Mouse (Mus musculus) stomach, postnatal 0 days (tissue): Measurements from ENCODE around the gene Coch. TPM values are rescaled to one million over a fixed set of nuclear protein-coding genes. Genes with fewer than 3 reads are reported as not detected.

ENCODE experiments used
- ATAC-seq: fragments of 200-750 bp; cut with Nextera tagmentation; 2 replicates; pipeline ENCODE4 v1.8.0; 2017; ENCODE audit not compliant: low FRiP score, low TSS enrichment
- DNase-seq: peaks from one replicate; pipeline ENCODE4 v3.0.0-alpha.2; 2016; ENCODE audit warnings: low spot score
- H3K27ac ChIP-seq: fragments of 300-500 bp; sonication (generic); replicated peaks from 2 replicates; pipeline ENCODE4 v1.5.1; 2014; ENCODE audit warnings: mild to moderate bottlenecking, control low read depth
- H3K27me3 ChIP-seq: fragments of 300-500 bp; sonication (generic); 2 replicates; pipeline ENCODE4 v1.6.1; 2014; ENCODE audit warnings: low read length; ENCODE audit not compliant: control insufficient read depth, insufficient read depth
- H3K36me3 ChIP-seq: fragments of 300-500 bp; sonication (generic); 2 replicates; pipeline ENCODE4 v1.6.1; 2014; ENCODE audit warnings: low read length, mixed read lengths; ENCODE audit not compliant: control insufficient read depth, insufficient read depth
- H3K4me1 ChIP-seq: fragments of 300-500 bp; sonication (generic); replicated peaks from 2 replicates; pipeline ENCODE4 v1.6.1; 2014; ENCODE audit warnings: antibody characterized with exemption; ENCODE audit not compliant: control insufficient read depth, insufficient read depth
- H3K4me2 ChIP-seq: fragments of 300-500 bp; sonication (generic); replicated peaks from 2 replicates; pipeline ENCODE4 v1.6.1; 2014; ENCODE audit warnings: low read depth, mild to moderate bottlenecking, control low read depth, moderate library complexity
- H3K4me3 ChIP-seq: fragments of 300-500 bp; sonication (generic); 2 replicates; pipeline ENCODE4 v1.5.1; 2014; ENCODE audit warnings: low read depth, low read length, control low read depth
- H3K9ac ChIP-seq: fragments of 300-500 bp; sonication (generic); 2 replicates; pipeline ENCODE4 v1.6.1; 2014; ENCODE audit warnings: mild to moderate bottlenecking, low read length, control low read depth, mixed read lengths
- H3K9me3 ChIP-seq: fragments of 300-500 bp; sonication (generic); 2 replicates; pipeline ENCODE4 v1.6.1; 2016; ENCODE audit warnings: low read length; ENCODE audit not compliant: control insufficient read depth
- CTCF ChIP-seq: IDR thresholded peaks from 2 replicates; pipeline ENCODE4 v1.5.1; 2016; ENCODE audit warnings: antibody characterized with exemption, low read depth, mild to moderate bottlenecking, moderate library complexity
- EP300 ChIP-seq: optimal IDR thresholded peaks from 2 replicates; pipeline ENCODE3; 2016; ENCODE audit warnings: antibody characterized with exemption
- WGBS: fragments of 180-500 bp; shearing (Covaris S2); extraction: QIAGEN DNeasy Blood & Tissue Kit; methylation state at CpG from one replicate; pipeline ENCODE4 v1.1.7; 2014; 5-methylcytosine and 5-hydroxymethylcytosine counted together
- polyA plus RNA-seq: library from polyadenylated mRNA; unstranded; fragments of >200 nt; fragmentation: Nextera tagmentation; extraction: Ambion mirVana; gene quantifications from 2 replicates; pipeline ENCODE4 v1.2.1, GENCODE M21; 2015

The Coch gene
- polyA plus RNA-seq, 1 experiment from 2014 or later = 0.61 TPM

- no peak overlapping the region for H3K27ac ChIP-seq
- H3K4me3 ChIP-seq = peak overlapping the region; percentile 57
- ATAC-seq (no peak; the same call in 1 of the 2 replicates), DNase-seq (no peak)
- H3K27me3 ChIP-seq = peaks cover 8% of the 10 kb centered on the region; the same call in 1 of the 2 replicates
- TF ChIP-seq EP300 = no peak
- TF ChIP-seq CTCF = no peak
- WGBS = 2% methylated on average over 18 of the region's 18 CpGs
- H3K4me2 ChIP-seq = peak overlapping the region; percentile 98
- H3K9me3 ChIP-seq = no peaks in the 10 kb centered on the region
- H3K4me1 ChIP-seq = peaks cover 9% of the 10 kb centered on the region; the same call in 1 of the 2 replicates
- peak overlapping the region; percentile 23 for H3K9ac ChIP-seq
- no peaks in the 10 kb centered on the region for H3K36me3 ChIP-seq
Observed at GRCm38 (mm10) chr12:51594030-51594470, 909 bp downstream of the Coch start.

GRCm38 (mm10) chr12:51603306-51603705, 10.2 kb downstream of the Coch start:
- 94% methylated on average over 10 of the region's 10 CpGs for WGBS
- Histone ChIP-seq H3K4me3 (no peak overlapping the region), H3K9ac (no peak overlapping the region), H3K36me3 (no peaks in the 10 kb centered on the region), H3K27me3 (no peaks in the 10 kb centered on the region), H3K4me2 (no peak overlapping the region), H3K4me1 (no peaks in the 10 kb centered on the region), H3K27ac (no peak overlapping the region), H3K9me3 (no peaks in the 10 kb centered on the region)
- ATAC-seq (no peak), DNase-seq (no peak)
- TF ChIP-seq EP300 = no peak
- TF ChIP-seq CTCF = no peak

GRCm38 (mm10) chr12:51606138-51606537, 13.0 kb downstream of the Coch start:
- Histone ChIP-seq H3K9ac (no peak overlapping the region), H3K27me3 (no peaks in the 10 kb centered on the region), H3K27ac (no peak overlapping the region), H3K36me3 (peaks cover 4% of the 10 kb centered on the region; the same call in 1 of the 2 replicates), H3K9me3 (no peaks in the 10 kb centered on the region), H3K4me1 (no peaks in the 10 kb centered on the region), H3K4me3 (no peak overlapping the region), H3K4me2 (no peak overlapping the region)
- no peak for DNase-seq
- 70% methylated on average over 4 of the region's 4 CpGs for WGBS
- ATAC-seq = no peak
- TF ChIP-seq EP300 = no peak
- TF ChIP-seq CTCF = no peak

DNA sequence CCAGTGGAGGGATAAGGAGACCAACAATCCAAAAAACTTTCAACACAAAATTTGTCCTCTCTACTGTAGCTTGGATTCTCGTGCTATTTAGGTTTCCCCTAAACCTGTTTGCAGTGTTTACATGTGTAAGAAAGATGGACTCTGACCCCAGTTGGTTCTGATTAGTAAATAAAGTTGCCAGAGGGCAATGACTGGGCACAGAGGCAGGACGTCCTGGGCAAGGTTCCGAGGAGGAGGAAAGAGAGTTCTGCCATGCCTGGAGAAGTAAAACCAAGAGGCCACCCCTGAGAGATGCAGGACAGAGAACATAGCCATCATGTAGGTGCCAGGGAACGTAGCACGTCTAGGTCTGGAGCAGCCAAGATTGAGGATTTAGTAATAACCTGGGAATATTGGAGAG, 19.2 kb downstream of the Coch start:
- no peaks in the 10 kb centered on the region for H3K27me3 ChIP-seq
- H3K27ac ChIP-seq = no peak overlapping the region
- no peak overlapping the region for H3K4me2 ChIP-seq
- H3K4me1 ChIP-seq = no peaks in the 10 kb centered on the region
- 80% methylated on average over 5 of the region's 5 CpGs for WGBS
- no peak overlapping the region for H3K4me3 ChIP-seq
- ATAC-seq (peak; percentile 32; the same call in 1 of the 2 replicates), DNase-seq (no peak)
- TF ChIP-seq EP300 (no peak), CTCF (no peak)
- H3K9ac ChIP-seq = no peak overlapping the region
- H3K36me3 ChIP-seq = peaks cover 18% of the 10 kb centered on the region
- no peaks in the 10 kb centered on the region for H3K9me3 ChIP-seq

DNA sequence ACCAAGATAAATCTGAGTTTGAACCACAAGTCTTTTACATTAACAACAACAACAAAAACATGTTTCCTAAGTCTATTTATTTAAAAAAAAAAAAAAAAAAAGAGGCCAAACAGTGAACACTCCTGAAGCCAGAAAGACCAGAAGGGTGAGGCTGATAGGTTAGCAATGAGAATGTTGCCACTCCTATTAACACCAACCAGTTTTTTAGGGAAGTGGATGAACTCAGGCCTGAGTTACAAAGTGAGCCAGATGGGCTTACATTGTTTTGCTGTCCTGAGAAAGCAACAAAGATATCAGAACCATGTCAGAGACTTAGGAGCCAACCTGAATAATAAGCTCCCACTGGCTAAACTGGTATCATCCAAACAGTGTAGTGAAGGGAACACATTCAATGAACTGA, 27.4 kb downstream of the Coch start:
- H3K36me3 ChIP-seq = peaks cover 10% of the 10 kb centered on the region
- no peaks in the 10 kb centered on the region for H3K27me3 ChIP-seq
- no peak overlapping the region for H3K4me3 ChIP-seq
- H3K9ac ChIP-seq = no peak overlapping the region
- H3K27ac ChIP-seq = no peak overlapping the region
- no peak for DNase-seq
- H3K4me1 ChIP-seq = no peaks in the 10 kb centered on the region
- H3K4me2 ChIP-seq = no peak overlapping the region
- no peaks in the 10 kb centered on the region for H3K9me3 ChIP-seq
- ATAC-seq = no peak
- TF ChIP-seq EP300 (no peak), CTCF (no peak)

DNA sequence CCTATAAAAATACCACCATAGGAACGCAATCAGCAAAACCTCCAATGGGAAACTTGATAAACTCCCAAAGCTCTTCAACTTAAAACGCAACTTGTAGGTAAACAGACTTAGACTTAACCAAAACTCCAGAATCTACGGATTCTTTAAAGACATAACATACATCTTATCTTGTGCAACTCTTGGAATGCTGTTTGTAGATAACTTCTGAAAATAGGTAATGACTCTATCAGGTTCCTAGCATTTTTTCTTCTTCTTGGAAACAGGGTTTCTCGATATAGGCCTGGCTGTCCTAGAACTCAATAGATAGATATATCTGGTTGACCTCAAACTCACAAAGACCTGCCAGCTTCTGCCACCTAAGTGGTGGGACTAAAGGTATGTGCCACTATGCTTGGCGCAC, 28.0 kb downstream of the Coch start:
- H3K9me3 ChIP-seq = no peaks in the 10 kb centered on the region
- H3K36me3 ChIP-seq = peaks cover 12% of the 10 kb centered on the region
- H3K4me1 ChIP-seq = no peaks in the 10 kb centered on the region
- H3K27ac ChIP-seq = no peak overlapping the region
- H3K4me3 ChIP-seq = no peak overlapping the region
- 84% methylated on average over 5 of the region's 5 CpGs for WGBS
- H3K27me3 ChIP-seq = no peaks in the 10 kb centered on the region
- TF ChIP-seq CTCF (no peak), EP300 (no peak)
- H3K9ac ChIP-seq = no peak overlapping the region
- DNase-seq = no peak
- no peak for ATAC-seq
- H3K4me2 ChIP-seq = no peak overlapping the region
